Mouse (Mus musculus) fibroblast of lung, adult 2 months (primary cell): ENCODE data around the gene Olfr10.
"Not testable (repeated sequence)": the region's sequence is repeated elsewhere in the genome, so short reads cannot be mapped to it uniquely, and the experiment has no call there.

ENCODE experiments used
- DNase-seq: peaks from one replicate; pipeline ENCODE4 v3.0.0-alpha.2; 2011; ENCODE audit warnings: low read depth

The Olfr10 gene

DNA sequence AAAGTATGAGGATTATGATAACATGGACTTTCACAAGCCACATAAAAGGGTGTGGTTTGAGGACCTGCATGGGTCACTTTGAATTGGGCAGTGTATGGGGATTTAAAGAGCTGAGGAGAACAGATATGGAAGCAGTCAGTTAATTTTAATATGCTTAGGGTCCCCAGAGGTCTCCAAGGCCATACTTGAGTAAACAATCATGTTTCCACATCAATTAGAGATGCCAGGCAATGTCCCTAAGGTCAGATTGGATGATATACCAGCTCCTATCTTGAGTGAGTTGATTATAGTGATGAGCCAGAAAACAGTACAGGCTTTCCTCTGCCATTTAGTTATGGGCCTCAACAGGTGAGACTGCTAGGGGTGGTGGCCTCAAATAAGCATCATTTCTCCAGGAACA is at the start of gene Olfr10:
Gene Olfr10, plus strand, starts transcription at position 301 of the 400 bp plus-strand sequence.
- no peak for DNase-seq

DNA sequence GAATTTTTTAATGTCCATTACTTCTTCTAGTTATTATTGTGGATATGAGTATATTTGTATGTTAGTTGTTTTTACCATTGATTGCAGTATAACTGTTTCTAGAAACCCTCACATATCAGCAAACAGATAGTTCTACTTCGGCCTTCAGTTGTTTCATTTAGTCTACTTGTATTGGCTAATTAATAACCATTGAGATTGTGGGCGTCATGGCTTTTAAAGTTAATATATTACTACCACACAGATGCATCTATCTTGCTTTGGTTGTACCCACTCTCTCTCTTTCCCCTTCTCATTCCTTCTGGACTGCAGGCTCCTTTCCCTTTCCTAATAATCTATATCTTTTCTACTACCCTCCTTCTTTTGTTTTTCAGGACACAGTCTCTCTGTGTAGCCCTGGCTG is 45.2 kb upstream of the Olfr10 start:
- no peak for DNase-seq

DNA sequence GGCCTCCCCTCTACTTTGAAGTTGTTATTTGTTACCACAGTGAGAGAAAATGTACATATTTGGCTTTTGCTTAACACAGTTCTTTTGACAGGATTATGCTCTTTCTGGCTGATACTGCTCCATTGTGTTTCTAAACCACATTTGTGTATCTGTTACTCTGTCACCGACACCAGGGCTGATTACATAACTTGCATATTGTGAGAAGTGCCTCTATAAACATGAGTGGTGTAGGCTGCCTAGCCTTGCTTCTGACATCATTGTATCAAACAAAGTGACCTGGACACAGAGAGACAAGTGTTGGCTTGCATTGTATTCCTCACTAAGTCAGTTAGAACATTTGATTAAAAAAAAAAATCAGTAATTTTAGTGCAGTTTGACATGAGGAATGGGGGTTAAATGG is 44.7 kb upstream of the Olfr10 start:
- no peak for DNase-seq

DNA sequence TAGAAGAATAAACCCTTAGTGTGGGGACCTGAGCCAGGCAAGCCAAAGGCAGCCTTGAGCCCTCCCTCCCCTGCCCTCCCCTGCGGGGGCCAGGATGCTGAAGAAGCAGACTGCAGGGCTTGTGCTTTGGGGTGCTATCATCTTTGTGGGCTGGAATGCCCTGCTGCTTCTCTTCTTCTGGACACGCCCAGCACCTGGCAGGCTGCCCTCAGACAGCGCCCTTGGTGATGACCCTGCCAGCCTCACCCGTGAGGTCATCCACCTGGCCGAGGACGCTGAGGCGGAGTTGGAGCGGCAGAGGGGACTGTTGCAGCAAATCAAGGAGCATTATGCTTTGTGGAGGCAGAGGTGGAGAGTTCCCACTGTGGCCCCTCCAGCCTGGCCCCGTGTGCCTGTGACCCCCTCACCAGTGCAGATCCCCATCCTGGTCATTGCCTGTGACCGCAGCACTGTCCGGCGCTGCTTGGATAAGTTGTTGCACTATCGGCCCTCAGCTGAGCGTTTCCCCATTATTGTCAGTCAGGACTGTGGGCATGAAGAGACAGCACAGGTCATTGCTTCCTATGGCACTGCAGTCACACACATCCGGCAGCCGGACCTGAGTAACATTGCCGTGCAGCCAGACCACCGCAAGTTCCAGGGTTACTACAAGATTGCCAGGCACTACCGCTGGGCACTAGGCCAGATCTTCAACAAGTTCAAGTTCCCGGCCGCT is 43.8 kb upstream of the Olfr10 start:
- DNase-seq = no peak

DNA sequence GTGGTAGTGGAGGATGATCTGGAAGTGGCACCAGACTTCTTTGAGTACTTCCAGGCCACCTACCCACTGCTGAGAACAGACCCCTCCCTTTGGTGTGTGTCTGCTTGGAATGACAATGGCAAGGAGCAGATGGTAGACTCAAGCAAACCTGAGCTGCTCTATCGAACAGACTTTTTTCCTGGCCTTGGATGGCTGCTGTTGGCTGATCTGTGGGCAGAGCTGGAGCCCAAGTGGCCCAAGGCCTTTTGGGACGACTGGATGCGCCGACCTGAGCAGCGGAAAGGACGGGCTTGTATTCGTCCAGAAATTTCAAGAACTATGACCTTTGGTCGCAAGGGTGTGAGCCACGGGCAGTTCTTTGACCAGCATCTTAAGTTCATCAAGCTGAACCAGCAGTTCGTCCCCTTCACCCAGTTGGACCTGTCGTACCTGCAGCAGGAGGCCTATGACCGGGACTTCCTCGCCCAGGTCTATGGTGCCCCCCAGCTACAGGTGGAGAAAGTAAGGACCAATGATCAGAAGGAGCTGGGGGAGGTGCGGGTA is 43.2 kb upstream of the Olfr10 start:
- no peak for DNase-seq

DNA sequence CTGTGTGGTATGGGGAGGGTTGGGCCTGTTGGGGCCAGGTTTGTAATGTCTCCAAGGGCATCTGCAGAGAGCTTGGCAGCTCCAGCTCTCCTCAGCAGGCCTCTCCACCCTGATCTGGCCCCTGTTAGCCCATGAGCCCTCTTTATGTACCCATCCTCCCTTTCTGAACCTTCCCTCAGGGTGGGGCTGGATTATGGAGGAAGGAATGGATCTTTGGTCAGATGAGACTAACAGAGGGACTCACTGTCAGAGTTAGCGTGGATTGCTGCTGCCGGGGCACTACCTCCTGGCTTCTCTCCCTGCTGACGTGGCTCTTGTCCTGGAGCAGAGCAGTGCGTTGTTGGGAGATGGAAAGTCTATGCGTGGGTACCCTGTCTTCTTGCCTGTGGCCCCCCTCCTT is 42.3 kb upstream of the Olfr10 start:
- DNase-seq = no peak

DNA sequence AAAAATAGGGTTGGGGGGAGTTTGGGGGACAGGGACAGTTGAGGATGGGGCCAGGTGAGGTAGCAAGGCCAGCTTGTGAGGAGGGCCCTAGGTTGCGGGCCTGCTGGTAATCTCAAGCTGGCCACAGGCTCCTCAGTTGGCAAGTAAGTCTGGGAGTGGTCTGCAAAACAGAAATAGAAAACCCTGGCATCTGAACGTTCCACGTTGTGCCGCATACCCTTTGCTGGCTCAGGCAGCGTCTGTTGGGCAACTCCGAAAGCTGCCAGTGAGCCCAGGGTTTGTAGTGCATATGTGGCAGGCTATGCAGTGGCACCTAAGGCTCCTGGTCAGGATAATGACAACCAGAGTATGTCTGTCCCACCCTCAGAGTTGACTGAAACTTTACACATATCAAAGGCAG is 41.4 kb upstream of the Olfr10 start:
- no peak for DNase-seq

DNA sequence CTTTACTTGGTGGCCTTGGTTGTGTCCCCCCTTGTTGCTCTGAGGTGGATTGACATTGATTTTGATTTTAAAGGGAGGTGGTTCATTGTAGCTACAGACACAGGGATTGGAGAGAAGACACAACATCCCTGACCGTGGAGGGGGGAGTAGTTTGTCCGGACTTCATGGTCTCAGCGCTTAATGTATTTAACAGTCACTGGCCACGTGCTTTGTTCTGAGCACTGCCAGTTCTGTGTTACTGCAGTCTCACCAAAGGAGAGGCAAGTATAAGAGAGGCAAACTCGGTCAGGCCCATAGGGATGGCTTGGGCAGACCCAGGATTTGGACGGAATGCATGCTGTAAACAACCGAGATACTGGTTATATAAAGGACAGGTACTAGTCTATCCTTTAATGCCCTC is 40.5 kb upstream of the Olfr10 start:
- no peak for DNase-seq

DNA sequence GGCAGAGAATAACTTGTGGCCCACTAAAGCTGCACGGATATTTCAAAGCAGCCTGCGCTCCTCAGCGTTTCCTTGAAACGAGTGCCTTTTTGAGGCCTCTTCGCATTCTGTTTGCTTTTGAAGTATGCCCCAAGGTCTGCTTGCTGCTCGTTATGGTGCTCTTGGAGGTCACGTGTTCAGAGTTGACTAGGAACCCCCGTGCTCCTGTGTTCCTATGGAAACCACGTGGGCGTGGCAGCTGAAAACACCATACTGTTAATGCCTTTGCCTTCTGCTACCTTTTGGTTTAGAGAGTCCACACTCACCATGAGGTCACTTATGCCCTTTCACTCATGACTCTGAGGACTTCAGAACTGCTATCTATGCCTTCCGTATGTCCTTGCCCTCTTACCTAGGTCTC is 39.9 kb upstream of the Olfr10 start:
- no peak for DNase-seq

DNA sequence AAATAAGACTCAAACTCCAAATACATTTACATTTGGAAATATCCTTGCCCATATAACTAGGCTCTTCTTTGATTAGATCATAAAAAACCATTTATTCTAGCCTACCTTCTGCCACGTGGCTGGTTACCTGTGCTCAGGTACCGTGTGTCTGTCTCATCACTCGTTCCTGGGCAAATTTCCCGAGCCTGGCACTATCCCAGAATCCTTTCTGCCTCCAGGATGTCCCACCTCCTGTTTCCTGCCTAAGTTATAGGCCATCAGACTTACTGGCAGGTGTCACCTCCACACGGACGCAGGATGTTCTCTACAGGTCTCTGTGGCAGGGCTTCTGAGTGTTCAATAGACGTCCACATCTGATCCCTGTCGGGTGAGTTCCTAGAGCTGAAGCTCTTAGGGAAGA is 39.4 kb upstream of the Olfr10 start:
- DNase-seq = no peak

DNA sequence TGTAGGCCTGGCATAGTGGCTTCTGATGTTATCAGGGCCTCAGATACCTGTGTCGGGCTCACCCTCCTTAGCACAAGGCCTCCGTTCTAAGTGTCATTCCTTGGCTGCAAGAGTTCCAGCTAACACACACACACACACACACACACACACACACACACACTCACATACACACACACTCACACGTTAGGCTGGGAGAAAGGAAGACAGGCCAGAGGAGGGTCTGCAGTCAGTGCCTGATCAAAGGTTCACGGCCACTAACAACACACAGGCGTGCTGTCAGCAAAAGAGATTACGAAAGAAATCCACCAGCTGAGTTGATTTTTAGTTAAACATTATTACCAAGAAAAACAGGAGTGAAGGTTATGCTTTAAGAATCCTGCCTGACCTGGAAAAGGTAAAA is 37.9 kb upstream of the Olfr10 start:
- no peak for DNase-seq

DNA sequence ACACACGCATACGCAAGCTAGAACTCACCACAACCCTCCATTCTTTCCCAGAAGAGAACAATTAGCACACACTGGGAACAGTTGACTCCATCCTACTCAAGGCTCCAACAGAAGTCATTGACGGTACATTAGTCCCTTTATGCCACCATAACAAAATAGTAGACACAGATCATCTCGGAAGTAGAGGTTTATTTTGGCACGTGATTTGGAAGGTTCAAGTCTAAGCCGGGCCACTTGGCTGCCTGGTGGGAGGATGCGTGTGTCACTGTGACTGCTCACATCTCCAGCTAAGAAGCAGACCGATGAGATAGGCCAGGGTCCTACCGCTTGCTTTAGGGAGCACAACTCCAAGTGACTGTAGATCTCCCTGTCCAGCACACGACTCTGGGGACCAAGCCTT is 37.2 kb upstream of the Olfr10 start:
- DNase-seq = no peak

DNA sequence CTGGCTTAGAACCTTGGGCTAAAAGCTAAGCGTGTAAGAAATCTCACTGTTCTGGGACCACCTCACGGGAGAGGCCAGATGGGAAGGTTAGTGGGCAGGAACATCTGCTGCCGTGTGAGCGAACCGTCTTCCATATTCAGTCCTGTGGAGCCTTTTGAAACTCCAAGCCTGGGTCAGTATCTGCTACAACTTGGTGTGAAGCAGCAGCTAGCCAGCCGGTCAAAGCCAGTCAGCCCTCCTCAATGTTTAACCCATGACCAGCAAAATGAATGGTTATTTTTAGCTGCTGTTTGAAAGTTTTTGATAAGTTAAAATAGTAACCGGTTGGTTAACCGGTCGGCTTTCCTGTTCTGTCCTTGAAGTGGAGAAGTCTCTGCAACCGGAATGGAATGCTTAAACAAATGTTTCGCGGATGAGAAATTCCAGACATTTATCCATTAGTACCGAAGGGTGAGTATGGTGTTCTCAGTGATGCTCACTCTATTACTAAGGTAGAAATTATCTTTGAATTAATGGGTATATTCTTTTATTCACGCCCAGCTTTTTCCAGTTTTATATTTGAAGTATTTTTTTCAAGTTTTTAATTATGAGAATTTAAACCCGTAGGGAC is 36.5 kb upstream of the Olfr10 start:
- DNase-seq = no peak

DNA sequence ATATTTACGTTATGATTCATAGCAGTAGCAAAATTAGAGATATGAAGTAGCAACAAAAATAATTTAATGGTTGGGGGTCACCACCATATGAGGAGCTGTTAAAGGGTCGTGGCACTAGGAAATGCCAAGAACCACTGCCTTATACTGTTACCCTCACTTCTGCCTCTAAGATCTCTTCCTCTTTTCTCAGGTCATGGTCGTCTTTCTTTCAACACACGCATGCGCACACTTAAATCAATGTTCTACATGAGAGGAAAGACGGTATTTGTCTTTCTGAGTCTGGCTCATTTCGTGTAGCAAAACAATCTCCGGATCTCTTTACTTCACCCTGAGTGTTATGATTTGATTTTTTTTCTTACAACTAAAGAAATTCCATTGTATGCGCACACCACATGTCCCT is 34.8 kb upstream of the Olfr10 start:
- DNase-seq = no peak

DNA sequence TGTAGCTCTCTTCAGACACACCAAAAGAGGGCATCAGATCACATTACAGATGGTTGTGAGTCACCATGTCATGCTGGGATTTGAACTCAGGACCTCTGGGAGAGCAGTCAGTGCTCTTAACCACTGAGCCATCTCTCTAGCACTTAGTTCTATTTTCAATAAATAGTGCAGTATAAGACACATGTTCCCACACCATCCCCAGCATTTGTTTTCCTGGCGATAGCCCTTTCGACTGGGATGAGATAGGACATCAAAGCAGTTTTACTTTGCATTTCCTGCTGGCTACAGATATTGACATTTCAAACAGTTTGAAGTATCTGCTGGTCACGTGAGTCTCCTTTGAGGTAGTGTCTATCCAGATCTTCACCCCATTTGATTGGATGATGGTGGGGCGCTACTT is 34.2 kb upstream of the Olfr10 start:
- no peak for DNase-seq

DNA sequence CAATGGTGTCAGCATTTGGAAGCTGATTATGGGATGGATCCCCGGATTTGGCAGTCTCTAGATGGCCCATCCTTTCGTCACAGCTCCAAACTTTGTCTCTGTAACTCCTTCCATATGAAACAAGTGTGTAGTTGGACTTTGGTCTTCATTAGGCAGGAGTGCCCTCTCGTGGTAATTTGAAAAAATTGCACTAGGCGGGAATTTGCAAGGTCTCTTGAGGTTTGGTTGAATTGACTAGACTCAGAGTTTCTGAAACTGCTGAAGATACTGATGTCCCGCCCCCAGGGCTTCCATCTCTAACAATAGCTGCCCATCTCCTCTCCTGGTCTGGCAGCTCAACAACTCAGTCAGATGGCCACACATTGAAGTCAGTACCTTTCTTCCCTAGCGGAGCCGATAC is 33.2 kb upstream of the Olfr10 start:
- DNase-seq = no peak

DNA sequence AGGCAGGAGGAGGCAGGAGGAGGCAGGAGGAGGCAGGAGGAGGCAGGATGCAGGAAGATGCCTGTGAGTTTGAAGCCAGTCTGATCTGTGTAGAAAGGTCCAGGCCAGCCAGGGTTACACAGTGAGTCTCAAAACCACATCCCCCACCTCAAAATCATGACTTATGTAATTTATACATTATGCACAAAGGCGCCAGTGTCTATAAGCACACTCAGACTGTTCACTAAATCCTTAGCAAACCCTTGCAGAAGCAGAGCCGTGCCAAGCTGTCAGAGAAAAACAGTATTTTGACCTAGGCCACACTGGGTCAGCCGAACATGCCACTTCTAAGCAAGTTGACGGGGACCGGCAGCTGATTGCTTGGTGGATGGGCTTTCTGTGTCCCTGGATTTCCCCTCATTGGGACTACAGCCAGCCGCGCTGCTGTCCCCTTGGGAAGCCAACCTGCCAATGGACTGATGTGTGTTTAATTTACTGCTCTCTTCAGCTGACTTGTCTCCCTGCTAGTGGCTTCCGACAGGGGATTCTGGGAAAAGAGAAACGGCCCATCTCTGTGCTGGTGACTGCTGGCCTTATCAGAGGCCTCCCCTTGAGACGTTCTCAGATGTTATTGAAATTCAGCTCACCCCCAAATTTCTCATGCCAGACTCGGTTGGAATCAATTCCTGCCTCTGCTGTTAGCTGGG is 30.6 kb upstream of the Olfr10 start:
- DNase-seq = no peak

DNA sequence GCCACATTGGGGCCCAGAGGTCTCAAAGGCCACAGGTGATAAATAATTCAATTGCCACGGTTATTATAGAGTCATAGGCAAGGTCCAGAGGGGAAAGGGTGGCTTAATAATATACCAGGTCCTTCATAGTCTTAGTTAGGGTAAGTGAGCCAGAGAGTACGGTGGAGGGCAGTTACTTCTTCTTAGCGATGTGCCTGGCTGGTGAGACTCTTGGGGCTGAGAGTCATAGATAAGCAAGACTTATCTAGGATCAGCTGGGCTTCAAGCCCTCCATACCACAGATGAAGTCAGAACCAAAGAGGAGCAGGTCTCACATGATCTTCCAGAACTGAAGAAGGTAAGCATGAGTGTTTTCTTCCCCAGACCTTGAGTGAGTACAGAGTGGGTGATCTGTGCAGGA is 26.3 kb upstream of the Olfr10 start, which contains the start of gene Olfr1393:
Gene Olfr1393, plus strand, starts transcription at position 83 of the 400 bp plus-strand sequence.
- DNase-seq = no peak

DNA sequence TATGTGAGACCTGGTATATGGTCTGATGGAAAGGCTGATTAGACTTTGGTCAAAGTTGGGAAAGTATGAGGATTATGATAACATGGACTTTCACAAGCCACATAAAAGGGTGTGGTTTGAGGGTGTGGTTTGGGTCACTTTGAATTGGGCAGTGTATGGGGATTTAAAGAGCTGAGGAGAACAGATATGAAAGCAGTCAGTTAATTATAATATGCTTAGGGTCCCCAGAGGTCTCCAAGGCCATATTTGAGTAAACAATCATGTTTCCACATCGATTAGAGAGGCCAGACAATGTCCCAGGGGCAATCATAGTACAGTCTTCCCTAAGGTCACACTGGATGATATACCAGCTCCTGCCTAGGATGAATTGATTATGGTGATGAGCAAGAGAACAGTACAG is 19.6 kb upstream of the Olfr10 start, which contains the start of gene Olfr1392:
Gene Olfr1392, plus strand, starts transcription at position 301 of the 400 bp plus-strand sequence.
- not testable (repeated sequence) for DNase-seq

DNA sequence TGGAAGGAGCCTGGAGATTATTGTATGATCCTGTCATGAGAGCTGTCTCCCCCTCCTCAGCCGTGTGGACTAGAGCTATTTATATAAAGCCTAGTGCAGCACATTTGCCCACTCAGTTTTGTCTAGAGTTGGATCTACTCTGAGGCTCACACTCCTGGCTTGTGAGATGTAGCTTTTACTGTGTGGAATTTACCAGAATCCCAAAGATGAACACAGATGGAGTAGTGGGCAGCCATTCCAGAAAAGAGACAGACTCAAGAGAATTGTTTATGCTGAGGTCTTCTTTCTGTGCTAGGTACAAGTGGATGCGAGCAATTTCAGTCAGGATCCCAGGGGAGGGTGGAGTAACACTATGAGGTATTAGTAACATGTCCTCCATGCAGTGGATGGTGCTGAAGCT is 17.3 kb upstream of the Olfr10 start:
- DNase-seq = no peak

DNA sequence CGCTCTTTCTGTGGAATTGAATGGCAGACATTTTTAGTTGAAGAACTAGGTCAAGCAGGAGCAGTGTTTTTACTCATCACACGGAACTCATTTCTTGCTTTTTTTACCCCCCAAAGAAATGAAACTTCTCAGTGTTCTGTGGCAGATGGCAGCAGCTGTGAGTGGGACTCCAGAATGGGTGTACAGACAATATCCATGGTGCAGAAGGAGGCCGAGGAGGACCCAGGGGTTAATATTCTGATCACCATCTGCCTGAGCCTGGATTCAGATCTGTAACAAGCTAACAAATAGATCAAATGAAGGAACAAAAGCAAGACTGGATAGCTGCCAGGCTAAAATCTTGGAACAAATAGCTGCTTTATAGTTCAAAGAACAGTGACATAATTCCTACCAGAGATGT is 11.8 kb upstream of the Olfr10 start:
- DNase-seq = no peak

DNA sequence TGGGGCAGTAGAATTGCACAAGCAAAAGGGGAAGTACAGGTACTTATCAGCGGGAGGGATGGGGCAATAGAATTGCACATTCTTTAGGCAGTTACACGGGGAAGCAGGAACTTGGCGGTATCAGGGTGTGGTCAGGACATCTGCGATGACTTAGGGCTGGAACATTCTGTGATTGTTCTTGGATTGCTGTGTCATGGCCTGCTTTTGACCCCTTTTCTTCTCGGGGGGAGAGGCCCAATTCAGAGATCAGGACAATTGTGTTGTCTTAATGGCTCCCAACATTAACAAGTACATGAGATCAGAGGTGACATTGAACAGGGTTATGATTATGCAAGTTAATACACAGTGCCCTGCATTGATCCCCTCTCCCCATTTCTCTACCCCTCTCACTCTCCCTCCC is 4.0 kb downstream of the Olfr10 start:
- DNase-seq = not testable (repeated sequence)

DNA sequence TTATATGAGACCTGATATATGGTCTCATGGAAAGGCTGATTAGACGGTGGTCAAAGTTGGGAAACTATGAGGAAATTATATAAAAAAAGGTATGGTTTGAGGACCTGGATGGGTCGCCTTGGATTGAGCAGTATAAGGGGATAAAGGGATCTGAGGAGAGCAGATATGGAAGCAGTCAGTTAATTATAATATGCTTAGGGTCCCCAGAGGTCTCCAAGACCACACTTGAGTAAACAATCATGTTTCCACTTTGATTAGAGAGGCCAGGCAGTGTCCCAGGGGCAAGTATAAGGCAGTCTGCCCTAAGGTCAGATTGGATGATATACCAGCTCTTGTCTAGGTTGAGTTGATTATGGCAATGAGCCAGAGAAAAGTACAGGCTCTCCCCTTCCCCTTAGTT is 17.9 kb downstream of the Olfr10 start, which contains the start of gene Olfr1391:
Gene Olfr1391, plus strand, starts transcription at position 301 of the 400 bp plus-strand sequence.
- DNase-seq = no peak
